Mouse (Mus musculus) layer of hippocampus, adult 2 months (tissue): ENCODE results near the gene Slc25a53. TPM values are rescaled to one million over a fixed set of nuclear protein-coding genes. Genes with fewer than 3 reads are reported as not detected.
"Not testable (repeated sequence)": the region's sequence is repeated elsewhere in the genome, so short reads cannot be mapped to it uniquely, and the experiment has no call there.

Experiments
- DNase-seq, 2 experiments: peaks; one replicate each; pipeline ENCODE4 v3.0.0; 2022; ENCODE audit warnings: low spot score in 2 of 2
- H3K27ac ChIP-seq: fragments of 200-600 bp; 2 replicates; pipeline ENCODE4 v1.8.1; 2022
- H3K4me3 ChIP-seq: fragments of 200-600 bp; 2 replicates; pipeline ENCODE4 v1.8.1; 2022; ENCODE audit warnings: mild to moderate bottlenecking
- CTCF ChIP-seq: fragments of 200-600 bp; conservative IDR thresholded peaks from 2 replicates; pipeline ENCODE4 v1.8.1; 2022; ENCODE audit warnings: antibody characterized with exemption, mild to moderate bottlenecking, moderate library complexity
- total RNA-seq, 2 experiments: library from RNA; stranded (reverse); gene quantifications; 2 replicates each; pipeline ENCODE4 v1.2.3; 2021

The Slc25a53 gene
- total RNA-seq, 2 experiments from 2014 or later = 28.5 to 37.6 TPM

DNA sequence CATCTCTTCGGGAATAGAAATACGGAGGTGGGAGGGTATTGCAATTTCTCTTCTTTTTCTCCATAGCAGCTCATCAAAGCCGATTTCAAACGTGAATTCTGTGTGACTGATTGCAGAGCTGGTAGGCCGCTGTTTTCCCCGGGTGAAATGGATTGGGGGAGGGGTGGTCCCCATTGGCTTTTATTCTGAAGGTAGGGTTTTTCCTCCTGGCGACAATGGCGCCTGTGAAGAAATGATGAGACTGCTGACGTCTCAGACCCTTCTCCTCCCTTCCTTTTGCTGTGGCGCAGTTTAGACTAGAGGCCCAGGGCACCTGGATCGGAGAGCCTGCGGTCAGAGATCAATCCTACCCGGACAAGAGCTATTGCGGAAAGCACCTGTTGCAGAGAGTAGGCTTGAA, 44.5 kb downstream of the Slc25a53 start:
- TF ChIP-seq CTCF = no peak
- peak in 1 of 2 experiments; percentile 41 for DNase-seq
- Histone ChIP-seq H3K27ac (peak overlapping the region; percentile 92), H3K4me3 (peak overlapping the region; percentile 72)

DNA sequence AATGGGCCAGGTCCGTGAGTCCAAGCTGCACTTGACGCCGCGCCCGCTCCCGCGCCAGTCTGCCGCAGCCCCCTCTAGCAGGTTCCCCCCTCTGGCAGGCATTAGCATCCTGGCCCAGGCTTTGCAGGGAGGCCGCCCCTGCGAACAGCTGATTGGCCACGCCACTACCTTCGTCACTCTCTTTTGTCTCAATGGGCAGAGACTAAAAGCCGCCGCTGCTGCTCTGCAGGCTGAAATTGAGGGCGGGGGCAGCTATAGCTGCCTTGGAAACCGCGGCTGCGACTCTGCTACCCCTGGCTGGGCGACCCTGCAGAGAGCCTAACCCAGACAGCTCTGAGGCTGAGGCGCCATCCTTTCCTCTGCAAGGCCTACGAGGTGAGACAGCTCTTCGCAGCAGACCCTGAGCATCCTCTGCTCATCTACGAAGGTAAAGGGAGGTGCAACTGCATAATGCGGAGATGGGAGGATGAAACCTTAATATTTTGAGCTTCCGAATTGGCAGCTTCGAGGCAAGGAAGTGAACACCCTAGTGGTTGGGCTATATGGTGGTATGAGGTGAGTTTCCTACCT, 45.0 kb downstream of the Slc25a53 start, which contains the start of gene Zcchc18:
Zcchc18 (plus strand) TSS at position 178 of the 570 bp plus-strand sequence.
- peak within 1 kb of the TSS; percentile 72 for H3K4me3 ChIP-seq
- 0 out of 2 replicates have a peak, but pooled peaks have one; percentile 16 for TF ChIP-seq CTCF
- peak within 1 kb of the TSS; percentile 92 for H3K27ac ChIP-seq
- peak; percentile 78 to 89 for DNase-seq

DNA sequence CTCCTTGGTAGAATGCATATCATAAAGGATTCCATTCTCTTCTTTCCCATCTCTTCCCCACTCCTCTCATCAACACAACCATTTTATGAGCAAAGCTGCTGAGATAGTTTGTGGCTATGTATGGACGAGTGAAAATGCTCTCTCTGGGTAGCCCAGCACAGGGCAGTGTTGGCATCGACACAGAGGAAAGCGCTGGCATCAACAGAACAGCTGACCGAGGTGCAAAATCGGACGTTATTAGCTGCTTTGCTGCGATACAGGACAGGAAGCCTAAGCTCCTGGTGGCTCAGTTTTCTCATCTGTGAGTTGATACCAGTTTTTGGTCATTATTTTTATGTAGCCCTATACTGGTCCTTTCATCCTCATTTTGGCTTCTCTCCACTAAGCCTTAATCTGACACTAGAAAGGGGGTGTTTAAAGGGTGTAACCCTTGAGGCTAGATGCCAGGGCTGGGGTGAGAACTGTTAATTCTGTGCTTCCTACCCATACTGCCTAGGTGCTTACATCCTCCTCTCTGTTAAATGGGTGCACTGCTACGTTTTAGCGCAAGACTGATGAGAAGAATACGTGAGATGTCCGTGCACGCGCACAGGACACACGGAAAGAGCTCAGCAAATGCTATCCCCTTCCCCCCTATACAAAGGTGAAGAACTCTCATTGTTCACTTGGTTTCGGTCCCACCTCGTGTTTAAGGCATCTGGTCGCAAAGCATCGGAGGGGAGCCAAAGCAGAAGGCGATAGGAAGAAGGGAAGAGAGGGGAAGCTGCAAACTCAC, 45.7 kb downstream of the Slc25a53 start:
- no peak for TF ChIP-seq CTCF
- Histone ChIP-seq H3K27ac (peak overlapping the region; percentile 92), H3K4me3 (peak overlapping the region; percentile 72)
- no peak for DNase-seq

DNA sequence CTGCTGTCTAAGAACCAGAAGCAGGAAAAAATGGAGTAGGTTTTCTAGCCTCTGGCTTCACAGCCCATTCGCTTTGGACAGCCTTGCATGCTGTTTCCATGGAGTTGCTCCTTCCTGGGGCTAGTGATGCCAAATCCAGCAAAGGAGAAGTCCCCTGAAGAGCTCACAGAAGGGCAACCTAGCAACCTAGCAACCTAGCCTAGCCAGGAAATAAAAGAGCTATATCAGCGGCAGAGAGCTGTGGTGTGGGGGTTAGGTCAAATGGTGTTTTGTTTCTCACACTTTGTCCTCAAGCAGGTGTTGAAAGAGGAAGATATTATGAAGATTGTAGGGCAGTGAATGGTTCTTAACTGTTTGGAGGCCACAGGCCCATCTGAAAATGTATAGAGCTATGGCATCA, 46.8 kb downstream of the Slc25a53 start:
- DNase-seq = no peak
- H3K4me3 ChIP-seq = no peak overlapping the region
- H3K27ac ChIP-seq = no peak overlapping the region
- TF ChIP-seq CTCF = no peak

DNA sequence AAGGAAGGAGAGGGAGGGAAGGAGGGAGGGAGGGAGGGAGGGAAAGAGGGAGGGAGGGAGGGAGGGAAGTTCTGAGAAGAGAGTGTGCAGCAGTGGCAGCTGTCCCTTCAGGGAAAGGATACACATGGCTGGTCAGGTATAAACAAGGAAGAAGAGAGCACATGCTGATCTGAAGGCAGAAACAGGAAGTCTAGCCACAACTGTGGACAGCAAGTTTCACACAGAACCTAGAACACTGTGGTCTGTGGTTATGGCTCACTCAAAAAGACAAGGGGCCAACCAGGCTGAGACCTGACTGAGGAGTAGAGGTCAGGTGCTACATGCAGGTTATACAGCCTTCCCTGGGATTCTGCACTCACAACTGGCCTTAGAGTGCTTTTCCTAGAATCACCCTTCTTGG, 52.1 kb downstream of the Slc25a53 start:
- no peak overlapping the region for H3K27ac ChIP-seq
- DNase-seq = no peak
- TF ChIP-seq CTCF = no peak
- H3K4me3 ChIP-seq = no peak overlapping the region

DNA sequence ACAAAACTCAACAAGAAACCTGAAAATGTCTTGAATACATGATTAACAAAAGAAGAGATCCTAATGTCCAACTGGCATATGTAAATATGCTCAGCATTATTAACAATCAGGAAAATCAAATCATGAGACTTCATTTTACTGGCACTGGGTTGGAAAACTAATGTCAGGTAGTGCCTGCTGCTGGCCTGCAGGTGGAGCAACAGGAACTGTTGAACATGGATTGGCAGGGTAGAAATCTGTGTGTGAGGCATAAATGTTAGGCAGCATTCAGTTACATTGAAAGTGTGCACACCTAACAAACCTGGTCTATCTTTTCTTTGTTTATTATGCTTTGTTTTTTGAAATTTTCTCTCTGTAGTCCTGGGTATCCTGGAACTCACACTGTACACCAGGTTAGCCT, 59.5 kb downstream of the Slc25a53 start:
- H3K27ac ChIP-seq = no peak overlapping the region
- no peak overlapping the region for H3K4me3 ChIP-seq
- peak; percentile 78 for TF ChIP-seq CTCF
- DNase-seq = no peak

DNA sequence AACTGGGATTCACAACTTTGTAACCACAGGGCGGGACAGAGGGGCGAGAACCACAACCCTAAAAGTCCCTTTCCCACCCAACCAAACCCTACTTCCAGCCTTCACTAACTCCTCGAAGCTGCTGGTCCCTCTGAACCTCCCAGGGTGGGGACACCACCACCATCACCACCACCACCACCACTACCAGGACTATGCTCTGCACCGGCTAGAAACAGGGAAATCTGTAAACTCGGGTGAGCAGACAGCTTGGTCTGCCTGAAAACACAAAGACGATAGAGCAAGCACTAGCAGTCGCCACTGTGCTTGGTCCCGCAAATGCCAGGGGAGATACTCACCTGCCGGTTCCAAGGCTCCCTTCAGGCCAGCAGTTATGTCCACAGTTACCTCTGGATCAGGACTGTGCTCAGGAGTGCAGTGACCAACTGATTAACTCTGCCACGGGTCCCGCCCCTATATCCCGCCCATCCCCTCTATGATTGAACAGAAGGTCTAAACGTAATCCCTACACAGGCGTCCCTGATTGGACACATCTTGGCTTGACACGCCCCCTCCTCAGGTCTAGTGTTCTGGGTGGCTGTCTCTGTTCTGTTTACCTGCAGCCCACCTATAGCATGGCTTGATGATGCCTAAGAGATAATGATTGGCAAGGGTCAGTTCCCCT, 61.5 kb downstream of the Slc25a53 start, which contains the start of the genes Tmsb15l and Tmsb15b1:
Tmsb15l (minus strand) TSS at position 446 of the 661 bp plus-strand sequence.
Tmsb15b1 (minus strand) TSS at position 451 of the 661 bp plus-strand sequence.
- Histone ChIP-seq H3K27ac (no peak within 1 kb of the TSS), H3K4me3 (peak within 1 kb of the TSS; percentile 61)
- TF ChIP-seq CTCF = no peak
- DNase-seq = peak; percentile 49 to 57

DNA sequence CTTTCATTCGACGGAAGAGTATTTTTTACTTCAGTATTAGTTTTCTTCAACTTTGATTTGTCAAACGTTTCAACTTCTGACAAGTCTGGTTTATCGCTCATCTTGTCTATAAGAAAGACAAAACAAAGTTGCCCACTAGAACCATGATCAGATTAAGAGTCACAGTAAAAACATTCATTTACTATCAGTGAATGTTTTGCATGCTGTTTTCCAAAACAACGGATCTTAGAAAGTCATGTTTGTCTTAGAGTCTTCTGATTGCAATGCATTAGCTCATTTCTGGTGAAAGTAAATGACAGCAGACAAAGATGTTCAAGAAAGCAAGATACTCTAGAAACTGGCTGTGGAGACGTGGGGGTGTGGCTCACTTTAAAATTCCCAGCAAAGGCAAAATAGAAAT, 62.7 kb downstream of the Slc25a53 start, which contains the start of gene Tmsb15b2:
Tmsb15b2 (minus strand) TSS at position 101 of the 400 bp plus-strand sequence.
- H3K27ac ChIP-seq, DNase-seq: not testable (repeated sequence)
- H3K4me3 ChIP-seq = peak within 1 kb of the TSS; percentile 61

DNA sequence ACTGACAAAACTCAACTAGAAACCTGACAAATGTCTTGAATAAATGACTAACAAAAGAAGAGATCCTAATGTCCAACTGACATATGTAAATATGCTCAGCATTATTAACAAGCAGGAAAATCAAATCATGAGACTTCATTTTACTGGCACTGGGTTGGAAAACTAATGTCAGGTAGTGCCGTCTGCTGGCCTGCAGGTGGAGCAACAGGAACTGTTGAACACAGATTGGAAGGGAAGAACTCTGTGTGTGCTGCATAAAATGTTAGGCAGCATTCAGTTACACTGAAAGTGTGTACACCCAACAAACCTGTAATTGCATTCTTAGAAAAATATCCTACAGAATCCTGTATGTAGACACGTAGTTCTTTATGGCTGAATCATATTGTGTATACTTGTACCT, 78.4 kb downstream of the Slc25a53 start:
- DNase-seq = no peak
- Histone ChIP-seq H3K27ac (no peak overlapping the region), H3K4me3 (no peak overlapping the region)
- TF ChIP-seq CTCF = peak; percentile 76

DNA sequence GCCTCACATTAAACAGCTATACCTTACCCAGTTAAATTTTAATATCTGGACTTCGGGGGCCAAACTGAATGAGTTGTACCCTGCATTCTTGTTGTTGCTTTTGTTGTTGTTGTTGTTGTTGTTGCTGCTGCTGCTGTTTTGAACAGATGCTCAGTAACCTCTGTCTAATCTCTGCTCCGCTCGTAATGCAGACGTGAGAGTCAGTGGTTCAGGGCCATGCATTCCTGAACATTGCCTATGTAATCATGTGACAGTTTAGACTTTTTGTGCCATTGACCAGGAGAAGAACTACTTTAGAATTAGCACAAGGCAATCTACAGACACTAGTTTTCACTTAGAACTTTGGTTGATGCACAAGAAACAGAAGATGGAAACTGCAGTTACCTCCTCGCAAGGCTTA, 79.8 kb downstream of the Slc25a53 start:
- H3K27ac ChIP-seq, DNase-seq: not testable (repeated sequence)
- H3K4me3 ChIP-seq = peak overlapping the region; percentile 57

DNA sequence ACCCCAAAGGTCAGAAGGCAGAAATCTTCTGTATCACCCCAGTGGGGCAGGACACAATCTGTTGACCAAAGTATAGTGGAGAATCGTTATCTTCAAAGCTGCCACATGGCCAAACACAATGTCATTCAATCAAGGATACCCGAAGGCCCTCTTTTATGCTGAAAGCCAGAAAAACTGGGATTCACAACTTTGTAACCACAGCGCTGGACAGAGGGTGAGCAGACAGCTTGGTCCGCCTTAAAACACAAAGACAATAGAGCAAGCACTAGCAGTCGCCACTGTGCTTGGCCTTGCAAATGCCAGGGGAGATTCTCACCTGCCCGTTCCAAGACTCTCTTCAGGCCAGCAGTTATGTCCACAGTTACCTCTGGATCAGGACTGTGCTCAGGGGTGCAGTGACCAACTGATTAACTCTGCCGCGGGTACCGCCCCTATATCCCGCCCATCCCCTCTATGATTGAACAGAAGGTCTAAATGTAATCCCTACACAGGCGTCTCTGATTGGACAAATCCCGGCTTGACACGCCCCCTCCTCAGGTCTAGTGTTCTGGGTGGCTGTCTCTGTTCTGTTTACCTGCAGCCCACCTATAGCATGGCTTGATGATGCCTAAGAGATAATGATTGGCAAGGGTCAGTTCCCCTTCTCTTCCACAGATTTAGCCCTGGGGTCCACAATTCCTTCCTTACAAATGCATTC, 80.4 kb downstream of the Slc25a53 start:
- peak; percentile 59 to 89 for DNase-seq
- peak overlapping the region; percentile 57 for H3K4me3 ChIP-seq
- not testable (repeated sequence) for H3K27ac ChIP-seq

DNA sequence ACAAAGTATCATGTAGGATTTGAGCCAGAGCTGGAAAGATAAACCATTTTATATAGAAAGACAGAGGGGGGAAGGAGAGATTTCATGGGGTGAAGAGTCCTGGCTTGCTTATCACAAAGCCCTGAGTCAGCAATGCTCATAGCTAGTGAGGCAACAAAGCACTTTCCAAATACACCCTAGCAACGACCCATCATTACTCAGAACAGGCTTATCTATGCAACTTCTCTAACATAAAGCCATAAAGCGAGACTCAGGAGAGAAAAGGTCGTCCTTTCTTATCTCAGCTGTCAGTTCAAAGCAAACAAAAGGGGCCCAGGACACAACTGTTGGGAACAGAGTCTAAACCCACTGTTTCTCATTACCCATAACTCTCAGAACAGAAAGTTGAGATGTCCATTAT, 100.1 kb downstream of the Slc25a53 start:
- no peak for DNase-seq
- Histone ChIP-seq H3K27ac (no peak overlapping the region), H3K4me3 (no peak overlapping the region)
- no peak for TF ChIP-seq CTCF

Other genes with a start within 250 kb of the Slc25a53 start
- gene Plp1, start 215.6 kb downstream of the Slc25a53 start, total RNA-seq = 100 to 1,000 TPM; 688 to 710 TPM
- 10 to 100 TPM; 18.5 to 28.3 TPM for gene Rab9b, start 169.5 kb downstream of the Slc25a53 start, total RNA-seq
- gene H2bfm, start 111.0 kb downstream of the Slc25a53 start, total RNA-seq = not detected
- 10 to 100 TPM; 18.4 to 27.5 TPM for gene Tmsb15b2, start 62.8 kb downstream of the Slc25a53 start, total RNA-seq
- gene Tmsb15l, start 61.4 kb downstream of the Slc25a53 start, total RNA-seq = 1 to 10 TPM; 1.9 to 2.3 TPM
- gene Tmsb15b1, start 61.4 kb downstream of the Slc25a53 start, total RNA-seq = 1 to 10 TPM; 3.7 to 8.3 TPM
- 100 to 1,000 TPM; 259 to 277 TPM for gene Zcchc18, start 45.1 kb downstream of the Slc25a53 start, total RNA-seq
- 1 to 10 TPM; 8.4 to 8.7 TPM for gene Fam199x, start 11.3 kb upstream of the Slc25a53 start, total RNA-seq
- gene Esx1, start 83.8 kb upstream of the Slc25a53 start, total RNA-seq = not detected